Mouse (Mus musculus): ENCODE results near the gene Slc44a4. TPM values are rescaled to one million over a fixed set of nuclear protein-coding genes. Genes with fewer than 3 reads are reported as not detected.
A peak's percentile ranks its signal among the peaks of the same experiment; 100 is the strongest.

Gene Slc44a4
- 1 to 10 TPM in 1 of 2 experiments, under 1 TPM in 1; 0.92 to 1.9 TPM for total RNA-seq (2021)
- 0.33 and 0.50 TPM in 2 replicates for polyA plus RNA-seq (2012; rRNA removed)
- long read RNA-seq, partial matches to known transcripts = 2 of 2 reads
- long read RNA-seq, other reads (novel, unspliced or antisense) = 0 of 2 reads

GRCm38 (mm10) chr17:34913930-34914665, at the start of gene Slc44a4:
Gene Slc44a4, plus strand, starts transcription at chr17:34914466.
- no peak for DNase-seq

DNA sequence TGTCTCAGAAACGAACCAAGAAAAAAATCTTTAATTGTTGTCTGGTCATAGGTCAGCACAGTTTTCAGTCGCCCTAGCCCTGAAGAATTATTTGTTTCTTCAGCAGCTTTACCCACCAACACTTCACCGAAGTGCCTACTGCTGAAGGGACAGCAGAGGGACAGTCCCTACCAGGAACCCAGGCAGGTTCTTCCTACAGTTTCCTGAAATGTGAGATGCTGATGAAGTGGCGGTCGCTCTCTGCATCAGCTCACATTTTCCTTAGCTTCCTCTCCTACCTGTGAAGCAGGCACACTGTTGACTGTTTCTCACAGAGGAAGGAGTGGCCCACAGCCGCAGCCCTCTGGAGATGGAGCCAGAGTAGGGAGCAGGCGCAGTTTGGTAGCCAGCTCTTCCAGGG, 48.3 kb upstream of the Slc44a4 start:
- no peak for DNase-seq

DNA sequence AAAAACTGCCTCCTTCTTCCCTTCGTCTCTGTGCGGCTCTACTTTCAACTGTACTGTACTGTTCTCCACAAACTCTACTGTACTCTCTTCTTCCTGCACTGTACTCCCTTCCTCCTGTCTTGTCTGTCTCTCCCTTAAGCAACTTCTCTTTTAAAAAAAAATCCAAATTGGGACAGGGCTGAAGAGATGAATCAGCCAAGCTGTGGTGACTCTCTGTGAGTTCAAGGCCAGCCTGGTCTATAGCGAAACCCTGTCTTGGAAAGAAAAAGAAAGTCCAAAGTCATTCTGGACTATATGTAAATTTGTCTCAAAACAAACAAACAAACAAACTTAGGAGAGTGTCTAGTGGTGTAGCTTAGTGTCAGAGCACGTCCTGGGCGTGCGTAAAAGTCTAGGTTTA, 39.9 kb upstream of the Slc44a4 start:
- peak; percentile 59 for DNase-seq

DNA sequence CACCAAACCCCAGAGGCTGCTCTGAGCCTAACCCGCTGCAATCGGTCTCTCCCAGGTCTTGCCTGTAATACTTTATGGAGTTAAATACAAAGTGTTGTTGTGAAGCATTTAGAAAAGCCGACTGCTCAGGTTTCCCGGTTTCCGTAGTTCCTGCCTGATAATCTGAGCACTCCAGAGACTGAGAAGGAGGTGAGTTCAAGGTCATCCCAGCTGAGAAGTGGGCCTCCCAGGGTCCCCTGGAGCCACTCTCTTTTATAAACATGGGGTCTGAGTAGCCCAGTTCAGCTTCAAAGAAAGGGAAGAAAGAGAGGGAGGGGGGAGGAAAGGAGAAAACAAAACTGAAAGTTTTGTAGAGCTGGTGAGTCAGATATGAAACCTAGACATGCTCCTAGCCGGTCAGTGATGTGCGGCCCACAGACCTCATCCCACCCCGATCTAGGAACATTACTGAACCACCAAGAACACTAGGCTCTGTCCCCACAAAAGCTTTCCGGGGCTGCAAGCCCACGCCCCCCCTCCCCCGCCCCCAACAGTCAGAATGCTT, 34.9 kb upstream of the Slc44a4 start, which contains the start of gene Zbtb12:
TSS of gene Zbtb12 (plus strand) at position 148 of the 544 bp plus-strand sequence.
- DNase-seq = peak; percentile 50

DNA sequence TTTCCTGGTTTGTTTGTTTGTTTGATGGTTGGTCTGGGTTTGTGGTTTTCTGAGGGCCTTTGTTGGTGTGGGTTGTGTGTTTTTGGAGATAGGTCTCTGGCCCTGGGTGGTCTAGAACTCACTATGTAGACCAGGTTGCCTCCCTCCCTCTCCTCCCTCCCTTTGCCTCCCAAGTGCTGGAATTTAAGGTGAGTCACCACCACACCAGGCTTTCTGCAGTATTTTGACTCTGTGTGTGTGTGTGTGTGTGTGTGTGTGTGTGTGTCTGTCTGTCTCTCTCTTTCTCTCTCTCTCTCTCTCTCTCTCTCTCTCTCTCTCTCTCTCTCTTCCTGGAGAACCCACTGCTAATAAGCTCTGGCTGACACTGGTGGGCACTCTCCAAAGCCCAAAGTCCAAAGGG, 33.1 kb upstream of the Slc44a4 start:
- no peak for DNase-seq

GRCm38 (mm10) chr17:34881683-34882310, 32.5 kb upstream of the Slc44a4 start, which contains the start of gene Gm20547:
Gene Gm20547, minus strand, starts transcription at chr17:34882042.
- peak; percentile 64 for DNase-seq

DNA sequence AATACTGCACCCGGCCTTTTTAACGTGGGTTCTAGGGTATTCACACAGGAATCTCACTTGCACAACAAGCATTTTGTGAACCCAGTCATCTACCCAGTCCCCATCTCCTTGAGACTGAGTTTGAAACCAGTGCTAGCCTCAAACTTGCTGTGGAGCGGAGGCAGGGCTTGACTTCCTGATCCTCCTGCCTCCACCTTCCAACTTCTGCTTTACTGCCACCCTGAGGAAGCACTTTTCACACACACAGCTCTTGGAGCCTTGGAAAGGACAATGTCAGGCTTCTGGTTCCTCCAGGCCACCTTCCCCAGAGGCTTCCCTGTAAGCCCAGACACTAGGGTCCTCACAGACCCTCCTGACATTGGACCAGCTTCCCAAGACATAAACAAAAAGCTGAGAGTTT, 30.9 kb upstream of the Slc44a4 start:
- no peak for DNase-seq

- DNase-seq = no peak
These were observed 29.6 kb upstream of the Slc44a4 start for GRCm38 (mm10) chr17:34884704-34885103.

DNA sequence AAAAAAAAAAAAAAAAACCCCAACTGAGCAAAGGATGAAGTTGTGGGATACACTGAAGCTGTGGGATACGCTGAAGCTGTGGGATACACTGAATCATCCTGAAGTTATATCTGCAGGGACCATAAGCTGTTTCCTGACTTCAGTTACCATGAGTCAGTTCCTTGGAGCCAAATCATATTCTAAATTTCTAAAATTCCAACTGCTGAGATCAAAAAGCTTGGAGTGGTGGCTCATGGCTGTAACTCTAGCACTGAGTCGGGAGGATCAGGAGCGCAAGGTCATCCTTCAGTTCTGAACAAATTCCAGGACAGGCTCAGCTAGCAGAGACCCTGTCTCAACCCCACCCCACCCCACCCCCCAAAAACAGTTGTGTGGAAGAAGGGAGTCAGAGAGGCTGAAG, 28.7 kb upstream of the Slc44a4 start:
- no peak for DNase-seq

DNA sequence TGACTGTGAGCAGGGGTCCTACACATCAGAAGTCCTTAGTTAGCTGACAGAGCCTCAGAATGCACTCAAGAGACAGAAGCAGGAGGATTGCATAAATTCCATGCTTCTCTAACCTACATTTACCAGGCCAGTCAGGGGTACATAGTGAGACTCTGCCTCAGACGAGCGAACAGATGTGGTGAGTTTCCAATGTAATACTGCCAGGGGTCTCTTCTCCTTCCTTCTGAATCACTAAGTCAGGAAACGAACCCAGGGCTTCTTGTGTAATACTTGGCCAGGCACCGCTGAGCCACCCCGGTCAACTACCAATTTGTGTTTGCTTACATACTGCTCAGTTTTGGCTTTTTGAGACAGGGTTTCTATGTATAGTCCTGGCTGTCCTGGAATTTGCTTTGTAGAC, 26.3 kb upstream of the Slc44a4 start:
- no peak for DNase-seq

DNA sequence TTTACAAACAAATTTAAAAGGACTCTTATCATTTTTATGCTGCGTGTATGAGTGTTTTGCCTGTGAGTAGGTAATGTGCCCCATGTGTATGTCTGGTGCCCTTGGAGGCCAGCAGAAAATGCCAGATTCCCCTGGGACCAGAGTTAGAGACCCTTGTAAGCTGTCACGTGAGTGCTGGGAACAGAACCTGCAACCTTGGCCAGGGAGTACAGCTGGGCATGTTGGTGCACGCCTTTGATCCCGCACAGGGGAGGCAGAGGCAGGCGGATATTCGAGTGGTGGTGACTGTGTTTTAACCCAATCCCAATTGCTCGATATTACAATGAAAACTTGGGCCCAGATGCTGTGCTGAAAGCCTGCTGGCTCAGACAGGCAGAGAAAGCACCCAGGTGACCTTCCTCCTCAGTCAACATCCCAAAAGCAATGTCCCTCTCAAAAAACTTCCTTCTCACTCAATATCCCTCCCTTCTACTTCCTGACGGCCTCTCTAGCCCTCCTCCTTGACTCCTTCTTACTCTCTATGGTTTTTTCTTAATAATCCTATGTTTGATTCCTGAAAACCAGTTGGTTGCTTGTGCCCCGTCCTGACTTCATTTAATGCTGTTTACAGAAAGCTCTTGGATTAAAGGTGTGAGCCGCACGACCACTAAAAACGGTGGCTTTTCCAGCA, 24.1 kb upstream of the Slc44a4 start:
- DNase-seq = no peak

- no peak for DNase-seq
These were observed 22.9 kb upstream of the Slc44a4 start for GRCm38 (mm10) chr17:34891377-34891776.

DNA sequence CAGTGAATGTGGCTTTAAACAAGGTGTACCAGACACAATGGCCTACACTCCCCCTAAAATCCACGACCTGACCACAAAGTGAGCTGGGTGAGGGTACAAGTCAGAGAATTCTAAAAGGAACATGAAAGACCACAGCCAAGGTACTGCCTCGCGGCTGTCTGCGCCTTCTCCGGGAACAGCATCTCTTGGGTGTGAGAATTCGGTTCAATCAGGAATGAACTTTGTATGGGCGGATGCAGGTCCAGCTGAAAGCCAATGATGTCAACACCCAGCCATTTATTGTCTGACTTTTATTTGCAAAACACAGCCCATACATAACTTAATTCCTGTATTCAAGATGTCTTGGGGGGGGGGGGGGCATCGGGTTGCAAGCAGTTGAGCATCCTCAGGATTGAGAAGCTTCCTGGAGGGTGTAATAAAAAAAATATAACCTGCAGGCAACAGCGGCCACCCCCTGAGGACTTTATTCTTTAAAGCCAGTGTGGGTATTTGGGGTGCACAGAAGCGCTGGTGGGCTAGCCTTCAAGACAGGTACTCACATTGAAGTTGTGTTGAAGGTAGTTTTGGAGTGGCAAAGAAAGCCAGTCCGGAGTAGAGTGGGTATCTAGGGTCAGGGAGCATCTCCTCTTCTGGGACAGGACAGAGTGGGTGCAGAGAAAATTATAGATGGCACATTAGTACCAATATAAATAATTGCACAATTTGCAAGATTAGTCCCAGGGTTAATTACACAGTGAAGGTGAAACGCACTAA, 21.0 kb upstream of the Slc44a4 start:
- DNase-seq = no peak

DNA sequence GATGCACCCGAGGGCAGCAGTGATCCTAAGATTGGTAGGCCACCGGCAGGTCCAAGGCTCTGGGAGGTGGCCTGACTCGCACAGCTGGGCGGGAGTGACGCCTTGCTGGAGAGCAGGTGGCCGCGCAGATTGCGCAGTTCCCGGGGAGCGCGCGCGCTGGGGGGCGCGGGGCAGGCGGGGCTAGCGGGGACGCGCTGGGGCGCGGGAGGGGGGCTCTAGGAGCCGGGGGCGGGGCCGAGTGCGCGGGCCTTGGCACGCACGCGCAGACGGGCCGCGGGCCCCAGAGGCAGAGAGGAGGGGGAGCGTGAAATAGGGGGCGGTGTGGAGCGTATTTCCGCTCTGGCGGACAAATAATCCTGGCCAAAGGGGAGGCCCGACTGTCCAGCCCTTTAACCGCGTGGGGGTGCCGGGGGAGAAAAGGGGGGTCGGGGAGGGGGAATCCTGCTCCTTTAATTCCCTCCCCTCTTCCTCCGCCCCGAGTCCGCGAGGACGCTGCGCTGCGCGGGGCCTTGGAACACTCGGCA, 20.1 kb upstream of the Slc44a4 start:
- DNase-seq = peak; percentile 97

DNA sequence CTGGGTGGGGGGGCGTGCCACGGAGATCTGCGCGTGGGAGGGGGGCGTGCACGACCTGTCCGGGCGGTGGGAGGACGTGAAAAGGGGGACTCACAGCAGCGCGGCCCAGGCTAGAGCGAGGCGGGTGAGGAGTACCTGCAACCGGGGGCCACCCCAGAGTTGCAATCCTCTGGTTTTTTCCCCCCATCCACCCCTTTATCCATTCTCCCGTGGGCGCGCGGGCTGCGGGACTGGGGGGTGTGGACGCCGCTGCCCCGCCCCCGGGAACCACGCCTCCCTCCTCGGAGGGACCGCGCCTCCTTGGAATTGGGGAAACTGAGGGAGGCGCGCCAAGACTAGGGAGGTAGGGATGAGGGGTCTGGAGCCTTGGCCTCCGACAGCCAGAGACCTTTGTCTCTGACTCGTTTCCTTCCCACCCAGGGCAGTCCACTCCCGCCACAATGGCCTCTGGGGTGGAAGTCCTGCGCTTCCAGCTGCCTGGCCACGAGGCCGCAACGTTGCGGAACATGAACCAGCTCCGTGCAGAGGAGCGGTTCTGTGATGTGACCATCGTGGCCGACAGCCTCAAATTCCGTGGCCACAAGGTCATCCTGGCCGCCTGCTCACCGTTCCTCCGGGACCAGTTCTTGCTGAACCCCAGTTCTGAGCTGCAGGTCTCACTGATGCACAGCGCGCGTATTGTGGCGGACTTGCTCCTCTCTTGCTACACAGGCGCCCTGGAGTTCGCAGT, 19.3 kb upstream of the Slc44a4 start:
- DNase-seq = peak; percentile 84

DNA sequence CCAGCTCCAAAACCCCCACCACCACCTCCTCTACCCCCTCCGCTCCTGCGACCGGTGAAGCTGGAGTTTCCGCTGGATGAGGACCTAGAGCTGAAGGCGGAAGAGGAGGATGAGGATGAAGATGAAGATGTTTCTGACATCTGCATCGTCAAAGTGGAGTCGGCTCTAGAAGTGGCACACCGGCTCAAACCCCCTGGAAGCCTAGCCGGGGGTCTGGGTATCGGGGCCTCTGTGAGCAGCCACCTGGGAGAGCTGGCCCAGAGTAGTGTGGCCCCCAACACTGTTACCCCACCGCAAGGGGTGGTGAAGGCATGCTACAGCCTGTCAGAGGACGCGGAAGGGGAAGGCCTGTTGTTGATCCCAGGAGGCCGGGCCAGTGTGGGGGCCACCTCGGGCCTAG, 18.5 kb upstream of the Slc44a4 start:
- DNase-seq = no peak

GRCm38 (mm10) chr17:34896366-34896765, 17.9 kb upstream of the Slc44a4 start:
- DNase-seq = no peak

DNA sequence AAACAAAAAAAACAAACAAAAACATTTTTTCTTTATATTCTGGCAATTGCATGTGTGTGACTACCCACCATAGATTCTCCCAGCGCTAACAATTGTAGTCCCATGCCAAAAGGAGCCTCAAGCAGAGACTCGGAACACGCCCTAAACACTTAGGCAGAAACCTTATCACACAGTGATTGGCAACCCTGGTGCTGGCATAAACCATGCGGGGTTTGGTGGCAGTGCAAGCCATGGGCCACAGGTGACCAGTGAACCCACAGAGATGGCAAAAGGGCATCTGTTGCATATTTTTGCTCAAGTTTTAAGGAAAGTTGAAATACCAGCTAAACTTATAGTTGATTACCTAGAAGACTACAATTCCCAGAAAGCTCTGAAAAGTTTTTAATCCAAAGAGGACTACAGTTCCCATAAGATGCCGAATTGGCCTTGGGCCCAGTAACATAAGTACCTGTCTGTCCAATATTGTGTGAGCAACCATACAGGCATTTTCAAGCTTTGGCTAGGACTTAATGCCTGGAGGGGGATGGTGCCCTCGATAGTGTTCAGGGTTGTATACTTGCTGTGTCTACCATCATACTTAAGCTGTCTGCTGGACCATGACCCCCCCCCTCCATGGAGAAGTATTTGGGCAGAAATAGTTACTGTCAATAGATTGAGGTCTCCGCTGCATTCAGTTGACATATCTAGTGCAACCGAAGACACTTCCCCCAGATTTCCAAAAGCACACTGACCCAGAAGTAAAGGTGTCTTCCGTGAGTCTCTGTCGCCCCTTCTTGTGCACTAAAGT, 16.7 kb upstream of the Slc44a4 start:
- no peak for DNase-seq

- peak; percentile 93 for DNase-seq
These were observed 16.1 kb upstream of the Slc44a4 start, which contains the start of the genes C2 and Ehmt2 for GRCm38 (mm10) chr17:34898160-34898586. Gene C2, minus strand, starts transcription at chr17:34898265. Gene Ehmt2, plus strand, starts transcription at chr17:34898469.

DNA sequence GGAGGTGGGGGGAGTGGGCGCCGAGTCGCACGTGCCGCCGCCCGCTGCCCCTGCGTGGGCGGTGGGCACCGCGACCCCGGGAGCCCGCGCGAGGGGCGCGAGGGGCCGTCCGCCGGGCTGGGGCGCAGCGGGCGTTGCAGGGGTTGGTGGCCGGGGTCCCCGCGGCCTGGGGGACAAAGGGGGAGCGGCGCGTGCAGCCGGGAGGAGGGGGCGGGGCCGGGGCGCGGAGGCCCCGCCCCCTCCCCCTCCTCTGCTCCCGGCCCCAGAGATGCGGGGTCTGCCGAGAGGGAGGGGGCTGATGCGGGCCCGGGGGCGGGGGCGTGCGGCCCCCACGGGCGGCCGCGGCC, 15.6 kb upstream of the Slc44a4 start:
- DNase-seq = no peak
